Mouse (Mus musculus) liver, embryonic 14.5 days (tissue): ENCODE results near the gene Palm. TPM values are rescaled to one million over a fixed set of nuclear protein-coding genes. Genes with fewer than 3 reads are reported as not detected.

ENCODE experiments used
- ATAC-seq: fragments of 200-750 bp; cut with Nextera tagmentation; 2 replicates; pipeline ENCODE4 v1.8.0; 2017; ENCODE audit warnings: moderate number of reproducible peaks, mild to moderate bottlenecking, moderate library complexity; ENCODE audit not compliant: insufficient read depth
- DNase-seq, 3 experiments: peaks; one replicate each; pipeline ENCODE4 v3.0.0-alpha.2; 2012 to 2013; ENCODE audit warnings: low read depth in 3 of 3, low spot score in 3 of 3
- H3K27ac ChIP-seq: fragments of 300-500 bp; sonication (generic); 2 replicates; pipeline ENCODE4 v1.5.1; 2014; ENCODE audit warnings: moderate library complexity, mild to moderate bottlenecking, control low read depth, inconsistent platforms
- H3K27me3 ChIP-seq: fragments of 300-500 bp; sonication (generic); 2 replicates; pipeline ENCODE4 v1.6.1; 2014; ENCODE audit warnings: mild to moderate bottlenecking, low read length, moderate library complexity; ENCODE audit not compliant: control insufficient read depth, insufficient read depth
- H3K36me3 ChIP-seq: fragments of 300-500 bp; sonication (generic); replicated peaks from 2 replicates; pipeline ENCODE4 v1.6.1; 2014; ENCODE audit warnings: low read depth; ENCODE audit not compliant: control insufficient read depth, insufficient read depth
- H3K4me1 ChIP-seq, 2 experiments: fragments of 200-500 bp in 1 of 2; fragments of 300-500 bp in 1 of 2; sonication (generic) in 1 of 2; replicated peaks; 2 replicates each; pipeline ENCODE4 v1.6.1; 2012 to 2014; ENCODE audit warnings: antibody characterized with exemption in 1 of 2, inconsistent platforms in 1 of 2, low read length in 1 of 2; ENCODE audit not compliant: control insufficient read depth in 2 of 2, insufficient read depth in 2 of 2
- H3K4me2 ChIP-seq: fragments of 300-500 bp; sonication (generic); 2 replicates; pipeline ENCODE4 v1.6.1; 2014; ENCODE audit warnings: low read depth, mild to moderate bottlenecking, control low read depth, moderate library complexity
- H3K4me3 ChIP-seq, 2 experiments: fragments of 200-500 bp in 1 of 2; fragments of 300-500 bp in 1 of 2; sonication (generic) in 1 of 2; 2 replicates each; pipeline ENCODE4 v1.5.1; 2012 to 2014; ENCODE audit warnings: low read depth in 2 of 2, low read length in 2 of 2, mild to moderate bottlenecking in 2 of 2, control low read depth in 1 of 2, inconsistent platforms in 1 of 2, moderate library complexity in 1 of 2; ENCODE audit not compliant: insufficient read depth in 1 of 2
- H3K9ac ChIP-seq: fragments of 300-500 bp; sonication (generic); replicated peaks from 2 replicates; pipeline ENCODE4 v1.6.1; 2014; ENCODE audit warnings: mild to moderate bottlenecking, control low read depth, moderate library complexity
- H3K9me3 ChIP-seq: fragments of 300-500 bp; sonication (generic); 2 replicates; pipeline ENCODE4 v1.6.1; 2016; ENCODE audit warnings: low read length, mixed read lengths; ENCODE audit not compliant: control insufficient read depth
- CTCF ChIP-seq: IDR thresholded peaks from 2 replicates; pipeline ENCODE4 v1.5.1; 2016; ENCODE audit warnings: antibody characterized with exemption, low read depth, control low read depth
- EP300 ChIP-seq: IDR thresholded peaks from 2 replicates; pipeline ENCODE4 v1.6.1; 2016; ENCODE audit warnings: antibody characterized with exemption, low read depth
- WGBS: fragments of 180-500 bp; shearing (Covaris S2); extraction: QIAGEN DNeasy Blood & Tissue Kit; methylation state at CpG from one replicate; pipeline ENCODE4 v1.1.7; 2014; ENCODE audit not compliant: insufficient replicate concordance; 5-methylcytosine and 5-hydroxymethylcytosine counted together
- polyA plus RNA-seq, 2 experiments: library from polyadenylated mRNA; depleted of rRNA in 1 of 2; stranded (reverse) in 1 of 2; unstranded in 1 of 2; fragments of >200 nt; fragmentation: Nextera tagmentation in 1 of 2; extraction: Ambion mirVana in 1 of 2; gene quantifications; 2 replicates each; pipeline versions ENCODE4 v1.2.1 to v1.2.3; 2012 to 2014

Palm gene
- polyA plus RNA-seq, 2 experiments, result 3.5 to 4.1 TPM

DNA sequence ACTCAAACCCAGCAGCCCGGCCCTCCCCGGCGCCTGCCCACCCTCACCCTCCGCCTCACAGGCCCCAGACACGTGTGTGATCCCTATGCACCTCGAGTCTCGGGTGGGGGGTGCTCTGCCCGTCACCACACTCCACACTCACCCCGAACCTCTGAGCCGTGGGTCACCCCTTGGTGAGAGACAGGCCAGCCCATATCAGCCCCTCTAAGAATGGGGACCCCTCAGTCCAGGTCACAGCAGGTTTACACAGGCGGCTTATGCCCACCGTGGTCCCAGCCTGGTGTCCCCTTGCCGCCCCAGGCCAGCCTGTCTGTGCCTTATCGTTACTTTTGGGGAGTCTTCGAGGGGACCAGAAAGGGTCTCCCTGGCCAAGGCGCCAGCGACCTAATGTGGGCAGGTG lies 26.2 kb downstream of the Palm start:
- Histone ChIP-seq H3K27ac (no peak overlapping the region), H3K4me2 (no peak overlapping the region), H3K36me3 (no peaks in the 10 kb centered on the region), H3K4me1 (peaks cover 0 to 2% of the 10 kb centered on the region in 2 experiments; a peak in 1 of 4 replicates), H3K9ac (no peak overlapping the region), H3K4me3 (no peak overlapping the region), H3K27me3 (no peaks in the 10 kb centered on the region), H3K9me3 (no peaks in the 10 kb centered on the region)
- TF ChIP-seq EP300 (no peak), CTCF (no peak)
- ATAC-seq (no peak), DNase-seq (no peak)
- 76% methylated on average over 17 of the region's 17 CpGs for WGBS

DNA sequence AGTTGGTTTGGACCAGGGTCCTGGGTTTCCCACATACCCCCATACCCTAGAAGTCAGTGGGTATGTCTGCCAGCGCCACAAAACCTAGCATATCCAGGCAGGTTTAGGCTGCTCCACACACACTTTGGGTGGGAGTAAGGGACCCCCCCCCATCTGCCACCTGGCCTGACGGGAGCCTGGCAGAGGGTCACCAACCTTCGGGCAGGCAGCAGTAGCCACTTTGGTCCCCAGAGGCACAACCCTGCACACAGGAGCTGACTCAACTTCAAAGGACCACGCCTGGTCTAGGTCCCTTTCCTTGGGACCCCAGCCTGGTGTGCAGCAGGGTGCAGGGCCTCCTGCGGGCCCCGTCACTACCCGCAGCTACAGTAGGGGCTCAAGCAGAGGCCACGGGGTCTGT lies 26.9 kb downstream of the Palm start:
- Histone ChIP-seq H3K4me1 (peaks cover 0 to 3% of the 10 kb centered on the region in 2 experiments; a peak in 1 of 4 replicates), H3K27me3 (no peaks in the 10 kb centered on the region), H3K36me3 (no peaks in the 10 kb centered on the region), H3K9me3 (no peaks in the 10 kb centered on the region), H3K4me3 (no peak overlapping the region), H3K9ac (no peak overlapping the region), H3K4me2 (no peak overlapping the region), H3K27ac (no peak overlapping the region)
- TF ChIP-seq CTCF, result no peak
- no peak for TF ChIP-seq EP300
- WGBS, result 66% methylated on average over 8 of the region's 8 CpGs
- no peak for DNase-seq
- no peak for ATAC-seq

- Histone ChIP-seq H3K27me3 (no peaks in the 10 kb centered on the region), H3K27ac (no peak within 1 kb of the TSS), H3K9me3 (no peaks in the 10 kb centered on the region), H3K4me3 (no peak within 1 kb of the TSS), H3K36me3 (no peaks in the 10 kb centered on the region), H3K4me1 (peaks cover 0 to 3% of the 10 kb centered on the region in 2 experiments; a peak in 1 of 4 replicates), H3K9ac (no peak within 1 kb of the TSS), H3K4me2 (no peak within 1 kb of the TSS)
- no peak for TF ChIP-seq CTCF
- TF ChIP-seq EP300, result no peak
- ATAC-seq (no peak), DNase-seq (no peak)
- WGBS, result 62% methylated on average over 11 of the region's 11 CpGs
Observed at GRCm38 (mm10) chr10:79820782-79821181, 27.4 kb downstream of the Palm start, which contains the start of gene Misp. Misp (plus strand) TSS chr10:79820989.

DNA sequence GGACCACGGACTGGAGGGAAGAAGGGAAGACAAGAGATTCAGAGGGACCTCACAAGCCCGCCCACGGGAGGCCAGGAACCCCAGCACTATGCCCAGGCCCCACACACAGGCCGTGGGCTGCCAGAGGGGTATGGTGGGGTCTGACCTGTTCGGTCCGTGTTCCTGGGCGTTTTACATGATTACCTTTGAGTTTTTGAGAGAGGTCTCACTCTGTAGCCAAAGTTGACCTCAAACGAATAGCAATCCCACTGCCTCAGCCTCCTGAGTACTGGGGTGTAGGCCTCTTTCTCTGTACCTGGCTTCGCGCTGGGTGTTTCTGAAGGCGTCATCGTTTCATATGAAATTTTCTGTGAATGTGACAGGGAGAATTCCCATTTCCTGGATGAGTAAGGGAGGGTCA lies 28.4 kb downstream of the Palm start:
- Histone ChIP-seq H3K9ac (no peak overlapping the region), H3K4me1 (peaks cover 0 to 3% of the 10 kb centered on the region in 2 experiments; a peak in 1 of 4 replicates), H3K9me3 (no peaks in the 10 kb centered on the region), H3K4me2 (no peak overlapping the region), H3K27ac (no peak overlapping the region), H3K27me3 (no peaks in the 10 kb centered on the region), H3K36me3 (no peaks in the 10 kb centered on the region), H3K4me3 (no peak overlapping the region)
- TF ChIP-seq CTCF (no peak), EP300 (no peak)
- DNase-seq, result no peak
- 72% methylated on average over 12 of the region's 12 CpGs for WGBS
- no peak for ATAC-seq

DNA sequence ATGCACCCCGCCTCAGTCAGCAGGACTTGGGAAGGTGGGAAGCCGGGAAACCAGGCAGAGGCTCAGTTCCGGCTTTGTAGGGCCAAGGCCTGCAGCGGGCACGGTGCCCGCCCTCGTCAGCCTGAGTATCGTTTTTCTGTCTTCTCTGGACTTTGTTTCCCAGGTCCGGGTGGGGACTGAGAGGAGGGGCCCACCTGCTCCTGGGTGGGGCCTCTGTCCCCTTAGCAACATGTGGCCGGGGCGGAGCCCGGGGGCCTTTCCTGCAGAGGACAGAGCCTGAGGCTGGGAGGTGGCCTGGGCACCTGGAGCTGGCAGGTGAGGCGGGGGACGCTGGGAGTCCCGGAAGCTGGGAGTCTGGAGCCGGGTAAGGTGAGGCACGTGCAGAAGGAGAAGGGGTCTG lies 29.0 kb downstream of the Palm start:
- peak; percentile 38; the same call in 1 of the 2 replicates for ATAC-seq
- no peak for DNase-seq
- no peak overlapping the region for H3K27ac ChIP-seq
- TF ChIP-seq CTCF (no peak), EP300 (no peak)
- no peak overlapping the region; the same call in 1 of the 2 replicates for H3K4me2 ChIP-seq
- H3K9ac ChIP-seq, result no peak overlapping the region
- H3K4me3 ChIP-seq, result no peak overlapping the region
- H3K9me3 ChIP-seq, result no peaks in the 10 kb centered on the region
- 57% methylated on average over 17 of the region's 17 CpGs for WGBS
- H3K36me3 ChIP-seq, result no peaks in the 10 kb centered on the region
- H3K27me3 ChIP-seq, result no peaks in the 10 kb centered on the region
- peaks cover 0 to 3% of the 10 kb centered on the region in 2 experiments; a peak in 1 of 4 replicates for H3K4me1 ChIP-seq
